Mouse (Mus musculus) embryonic facial prominence, embryonic 11.5 days (tissue): ENCODE results near the gene Wdr24. TPM values are rescaled to one million over a fixed set of nuclear protein-coding genes. Genes with fewer than 3 reads are reported as not detected.

Experiments used
- ATAC-seq: fragments of 200-750 bp; cut with Nextera tagmentation; replicated peaks from 2 replicates; pipeline ENCODE4 v1.8.0; 2017; ENCODE audit warnings: low read depth; ENCODE audit not compliant: insufficient number of reproducible peaks, low FRiP score, low TSS enrichment
- DNase-seq: peaks from one replicate; pipeline ENCODE4 v3.0.0-alpha.2; 2015; ENCODE audit warnings: low spot score
- H3K27ac ChIP-seq: fragments of 300-500 bp; sonication (generic); replicated peaks from 2 replicates; pipeline ENCODE4 v1.5.1; 2014; ENCODE audit warnings: mild to moderate bottlenecking, low read depth, low read length, control low read depth
- H3K27me3 ChIP-seq: fragments of 300-500 bp; sonication (generic); 2 replicates; pipeline ENCODE4 v1.6.1; 2014; ENCODE audit warnings: mild to moderate bottlenecking, low read length, moderate library complexity, mixed read lengths; ENCODE audit not compliant: control insufficient read depth, insufficient read depth
- H3K36me3 ChIP-seq: fragments of 300-500 bp; sonication (generic); replicated peaks from 2 replicates; pipeline ENCODE4 v1.6.1; 2014; ENCODE audit warnings: low read depth, mild to moderate bottlenecking, low read length, moderate library complexity, mixed read lengths; ENCODE audit not compliant: control insufficient read depth, insufficient read depth
- H3K4me1 ChIP-seq: fragments of 300-500 bp; sonication (generic); 2 replicates; pipeline ENCODE4 v1.6.1; 2014; ENCODE audit warnings: low read length, mixed read lengths; ENCODE audit not compliant: control insufficient read depth, insufficient read depth
- H3K4me2 ChIP-seq: fragments of 300-500 bp; sonication (generic); 2 replicates; pipeline ENCODE4 v1.6.1; 2014; ENCODE audit warnings: low read depth, mild to moderate bottlenecking, control low read depth, low read length, moderate library complexity
- H3K4me3 ChIP-seq: fragments of 300-500 bp; sonication (generic); 2 replicates; pipeline ENCODE4 v1.5.1; 2014; ENCODE audit warnings: low read depth, low read length, control low read depth
- H3K9ac ChIP-seq: fragments of 300-500 bp; sonication (generic); replicated peaks from 2 replicates; pipeline ENCODE4 v1.6.1; 2014; ENCODE audit warnings: mild to moderate bottlenecking, control low read depth, low read length
- H3K9me3 ChIP-seq: fragments of 300-500 bp; sonication (generic); replicated peaks from 2 replicates; pipeline ENCODE4 v1.6.1; 2016; ENCODE audit warnings: mild to moderate bottlenecking, low read length, inconsistent platforms, mixed read lengths; ENCODE audit not compliant: control insufficient read depth
- WGBS: fragments of 180-500 bp; shearing (Covaris S2); extraction: QIAGEN DNeasy Blood & Tissue Kit; methylation state at CpG from one replicate; pipeline ENCODE4 v1.1.7; 2014; 5-methylcytosine and 5-hydroxymethylcytosine counted together
- polyA plus RNA-seq: library from polyadenylated mRNA; unstranded; fragments of >200 nt; fragmentation: Nextera tagmentation; extraction: Ambion mirVana; gene quantifications from 2 replicates; pipeline ENCODE4 v1.2.1, GENCODE M21; 2014

The Wdr24 gene
- polyA plus RNA-seq, 1 experiment from 2014 or later: 24.5 TPM

DNA sequence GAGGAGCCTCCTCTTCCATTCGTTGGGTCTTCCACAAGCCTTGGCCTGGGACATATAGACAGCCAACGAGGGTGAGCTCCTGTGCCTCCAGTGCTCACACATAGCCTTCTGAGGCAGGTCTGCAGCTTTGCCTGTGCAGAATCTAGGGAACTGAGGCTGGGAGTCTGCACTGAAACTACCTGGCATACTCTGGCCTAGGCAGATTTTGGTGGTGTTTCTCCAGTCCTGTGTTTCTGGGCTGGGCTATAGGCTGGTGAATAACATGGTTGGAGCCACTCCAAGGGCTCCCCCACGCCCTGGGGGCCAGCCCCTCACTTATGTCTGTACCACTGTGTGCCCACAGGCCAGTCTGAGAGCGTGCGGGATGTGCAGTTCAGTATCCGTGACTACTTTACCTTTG is 1.9 kb downstream of the Wdr24 start:
- DNase-seq (no peak), ATAC-seq (no peak)
- no peak overlapping the region for H3K4me3 ChIP-seq
- H3K9ac ChIP-seq: no peak overlapping the region
- peaks cover 13% of the 10 kb centered on the region for H3K4me1 ChIP-seq
- peaks cover under 1% of the 10 kb centered on the region; the same call in 1 of the 2 replicates for H3K27me3 ChIP-seq
- WGBS: 90% methylated on average over 6 of the region's 6 CpGs
- no peaks in the 10 kb centered on the region for H3K9me3 ChIP-seq
- no peak overlapping the region for H3K4me2 ChIP-seq
- no peak overlapping the region for H3K27ac ChIP-seq
- H3K36me3 ChIP-seq: no peaks in the 10 kb centered on the region; the same call in none of the 2 replicates

DNA sequence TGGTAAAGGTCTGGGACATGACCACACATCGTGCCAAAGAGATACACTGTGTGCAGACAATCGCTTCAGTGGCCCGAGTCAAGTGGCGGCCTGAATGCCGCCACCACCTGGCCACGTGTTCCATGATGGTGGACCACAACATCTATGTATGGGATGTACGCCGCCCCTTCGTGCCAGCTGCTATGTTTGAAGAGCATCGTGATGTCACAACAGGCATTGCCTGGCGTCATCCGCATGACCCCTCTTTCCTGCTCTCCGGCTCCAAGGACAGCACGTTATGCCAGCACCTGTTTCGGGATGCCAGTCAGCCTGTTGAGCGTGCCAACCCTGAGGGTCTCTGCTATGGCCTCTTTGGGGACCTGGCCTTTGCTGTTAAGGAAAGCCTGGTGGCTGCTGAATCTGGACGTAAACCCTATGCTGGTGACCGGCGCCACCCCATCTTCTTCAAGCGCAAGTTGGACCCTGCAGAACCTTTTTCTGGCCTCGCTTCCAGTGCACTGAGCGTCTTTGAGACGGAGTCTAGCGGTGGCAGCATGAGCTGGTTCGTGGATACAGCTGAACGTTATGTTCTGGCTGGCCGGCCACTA is 2.6 kb downstream of the Wdr24 start:
- Histone ChIP-seq H3K9ac (no peak overlapping the region), H3K9me3 (no peaks in the 10 kb centered on the region), H3K4me3 (no peak overlapping the region), H3K27me3 (no peaks in the 10 kb centered on the region), H3K36me3 (no peaks in the 10 kb centered on the region; the same call in none of the 2 replicates), H3K4me2 (no peak overlapping the region), H3K4me1 (peaks cover 13% of the 10 kb centered on the region), H3K27ac (no peak overlapping the region)
- DNase-seq (no peak), ATAC-seq (no peak)
- WGBS: 96% methylated on average over 27 of the region's 27 CpGs

- H3K27me3 ChIP-seq: no peaks in the 10 kb centered on the region
- H3K27ac ChIP-seq: no peak overlapping the region
- 95% methylated on average over 13 of the region's 13 CpGs for WGBS
- peaks cover 18% of the 10 kb centered on the region for H3K4me1 ChIP-seq
- ATAC-seq (no peak), DNase-seq (no peak)
- no peak overlapping the region for H3K4me3 ChIP-seq
- no peaks in the 10 kb centered on the region for H3K9me3 ChIP-seq
- no peaks in the 10 kb centered on the region; the same call in none of the 2 replicates for H3K36me3 ChIP-seq
- H3K9ac ChIP-seq: no peak overlapping the region
- H3K4me2 ChIP-seq: no peak overlapping the region
Measured at GRCm38 (mm10) chr17:25827011-25827410, 3.6 kb downstream of the Wdr24 start.

DNA sequence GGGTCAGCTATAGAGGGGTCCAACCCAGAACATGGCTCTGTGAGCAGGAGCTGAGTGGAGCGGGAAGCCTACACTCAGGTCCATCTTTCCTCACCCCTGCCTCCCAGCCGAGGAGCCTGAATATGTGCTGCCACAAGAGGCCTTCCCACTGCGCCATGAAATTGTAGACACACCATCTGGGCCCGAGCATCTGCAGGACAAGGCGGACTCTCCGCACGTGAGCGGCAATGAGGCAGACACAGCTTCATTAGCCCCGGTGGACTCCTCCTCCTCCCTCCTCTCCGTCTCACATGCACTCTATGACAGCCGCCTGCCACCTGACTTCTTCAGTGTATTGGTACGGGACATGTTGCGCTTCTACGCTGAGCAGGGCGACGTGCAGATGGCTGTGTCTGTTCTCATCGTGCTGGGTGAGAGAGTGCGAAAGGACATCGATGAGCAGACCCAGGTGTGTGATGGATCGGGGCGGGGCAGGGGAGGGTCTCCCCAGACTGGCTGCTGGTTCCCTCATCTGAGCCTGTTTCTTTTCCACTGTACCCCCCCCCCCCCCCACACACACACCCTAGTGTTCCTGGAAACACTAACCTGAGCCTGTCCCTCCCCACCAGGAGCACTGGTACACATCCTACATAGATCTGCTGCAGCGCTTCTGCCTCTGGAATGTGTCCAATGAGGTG is 4.3 kb downstream of the Wdr24 start:
- H3K36me3 ChIP-seq: no peaks in the 10 kb centered on the region; the same call in none of the 2 replicates
- no peaks in the 10 kb centered on the region for H3K9me3 ChIP-seq
- H3K4me1 ChIP-seq: peaks cover 18% of the 10 kb centered on the region
- H3K9ac ChIP-seq: no peak overlapping the region
- H3K4me2 ChIP-seq: no peak overlapping the region
- no peak overlapping the region for H3K27ac ChIP-seq
- 95% methylated on average over 22 of the region's 22 CpGs for WGBS
- ATAC-seq: no peak
- H3K4me3 ChIP-seq: no peak overlapping the region
- H3K27me3 ChIP-seq: no peaks in the 10 kb centered on the region
- DNase-seq: no peak

DNA sequence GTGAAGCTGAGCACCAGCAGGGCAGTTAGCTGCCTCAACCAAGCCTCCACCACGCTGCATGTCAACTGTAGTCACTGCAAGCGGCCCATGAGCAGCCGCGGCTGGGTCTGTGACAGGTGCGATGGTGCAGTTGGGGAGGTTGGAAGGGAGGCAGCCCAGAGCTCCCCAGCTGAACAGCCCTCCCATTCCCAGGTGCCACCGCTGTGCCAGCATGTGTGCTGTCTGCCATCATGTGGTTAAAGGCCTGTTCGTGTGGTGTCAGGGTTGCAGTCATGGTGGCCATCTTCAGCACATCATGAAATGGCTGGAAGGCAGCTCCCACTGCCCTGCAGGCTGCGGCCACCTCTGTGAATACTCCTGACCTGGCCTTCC is 4.8 kb downstream of the Wdr24 start:
- Histone ChIP-seq H3K4me3 (no peak overlapping the region), H3K9ac (peak overlapping the region; percentile 80; the same call in 1 of the 2 replicates), H3K36me3 (no peaks in the 10 kb centered on the region; the same call in none of the 2 replicates), H3K4me2 (peak overlapping the region; percentile 42), H3K27me3 (no peaks in the 10 kb centered on the region), H3K9me3 (no peaks in the 10 kb centered on the region), H3K4me1 (peaks cover 18% of the 10 kb centered on the region), H3K27ac (no peak overlapping the region)
- WGBS: 84% methylated on average over 8 of the region's 8 CpGs
- ATAC-seq (no peak), DNase-seq (no peak)

GRCm38 (mm10) chr17:25828712-25829557 is 5.5 kb downstream of the Wdr24 start, which contains the start of gene Jmjd8:
Jmjd8 (plus strand) TSS chr17:25828867.
- H3K9ac ChIP-seq: peak within 1 kb of the TSS; percentile 80
- ATAC-seq (peak; percentile 20; the same call in 1 of the 2 replicates), DNase-seq (peak; percentile 84)
- peaks cover 20% of the 10 kb centered on the region for H3K4me1 ChIP-seq
- H3K27ac ChIP-seq: peak within 1 kb of the TSS; percentile 68
- H3K36me3 ChIP-seq: no peaks in the 10 kb centered on the region; the same call in none of the 2 replicates
- H3K4me2 ChIP-seq: peak within 1 kb of the TSS; percentile 42
- peak within 1 kb of the TSS; percentile 53 for H3K4me3 ChIP-seq
- no peaks in the 10 kb centered on the region for H3K9me3 ChIP-seq
- no peaks in the 10 kb centered on the region for H3K27me3 ChIP-seq
- WGBS: 1% methylated on average over 32 of the region's 32 CpGs

- Histone ChIP-seq H3K27ac (no peak overlapping the region), H3K27me3 (no peaks in the 10 kb centered on the region), H3K4me2 (peak overlapping the region; percentile 42), H3K4me3 (peak overlapping the region; percentile 53), H3K9me3 (no peaks in the 10 kb centered on the region), H3K4me1 (peaks cover 20% of the 10 kb centered on the region), H3K9ac (peak overlapping the region; percentile 80), H3K36me3 (no peaks in the 10 kb centered on the region; the same call in none of the 2 replicates)
- ATAC-seq: no peak
- DNase-seq: no peak
- WGBS: 39% methylated on average over 8 of the region's 8 CpGs
Measured at GRCm38 (mm10) chr17:25829558-25830017, 6.2 kb downstream of the Wdr24 start.
